Mouse (Mus musculus) megakaryocyte, embryonic 14.5 days (primary cell): Measurements from ENCODE around the gene Capn1.

Source experiments
- FLI1 ChIP-seq: IDR thresholded peaks from 2 replicates; pipeline ENCODE4 v1.6.1; 2012; ENCODE audit warnings: low read length, inconsistent platforms, mixed read lengths
- GATA1 ChIP-seq: IDR thresholded peaks from 3 replicates; pipeline ENCODE4 v1.6.1; 2012; ENCODE audit warnings: mixed read lengths, low read length, inconsistent platforms, borderline replicate concordance

GRCm38 (mm10) chr19:6045366-6046293 is 29.9 kb upstream of the Capn1 start:
- TF ChIP-seq GATA1 (no peak), FLI1 (no peak)
